ENCODE assay signal across 8 mouse cellular contexts in genomic region chr15:88843486-88844097, GRCm38 (mm10). TPM values are rescaled to one million over a fixed set of nuclear protein-coding genes. Genes with fewer than 3 reads are reported as not detected.
DNase-seq lines count a peak whose midpoint lies in the region; ATAC-seq and TF ChIP-seq lines count a peak whose summit lies in the region.

No protein-coding gene starts in this region.

- H3K4me1 ChIP-seq in heart, embryonic 13.5 days = peaks cover 46% of the 10 kb centered on the region
- H3K4me1 ChIP-seq in midbrain, embryonic 13.5 days (replicated peaks) = peaks cover 9% of the 10 kb centered on the region
- no peaks in the 10 kb centered on the region for H3K4me1 ChIP-seq in midbrain, embryonic 14.5 days (ENCODE audit: control insufficient read depth, insufficient read depth, low read length)
- peaks cover 13% of the 10 kb centered on the region for H3K4me1 ChIP-seq in embryonic facial prominence, embryonic 14.5 days (ENCODE audit: control insufficient read depth, insufficient read depth, low read length)
- peaks cover 45% of the 10 kb centered on the region for H3K4me1 ChIP-seq in olfactory bulb, adult 2 months (ENCODE audit: control insufficient read depth, insufficient read depth, low read length)
- H3K4me1 ChIP-seq in liver, embryonic 12.5 days = peaks cover 12% of the 10 kb centered on the region

- intact Hi-C loops in gastrocnemius, postnatal 14 days (cut with DNase I; ENCODE audit: low total_unique reads) = no loop called here

- peak overlapping the region; percentile 54; the same call in 1 of the 2 replicates for H3K9ac ChIP-seq in heart, embryonic 13.5 days
- no peak overlapping the region for H3K9ac ChIP-seq in midbrain, embryonic 13.5 days (replicated peaks)
- H3K9ac ChIP-seq in midbrain, embryonic 14.5 days (replicated peaks; ENCODE audit: low read length) = no peak overlapping the region
- no peak overlapping the region for H3K9ac ChIP-seq in embryonic facial prominence, embryonic 14.5 days (ENCODE audit: low read depth, low read length)
- no peak overlapping the region for H3K9ac ChIP-seq in liver, embryonic 12.5 days

- ATAC-seq in heart, embryonic 13.5 days (ENCODE audit: extremely low read depth, insufficient number of reproducible peaks, low FRiP score, low TSS enrichment) = no peak
- peak; percentile 31; the same call in 1 of the 2 replicates for ATAC-seq in midbrain, embryonic 13.5 days
- no peak for ATAC-seq in midbrain, embryonic 14.5 days (ENCODE audit: low FRiP score, low TSS enrichment)
- peak; percentile 69 for ATAC-seq in embryonic facial prominence, embryonic 14.5 days (ENCODE audit: low read depth)
- ATAC-seq in liver, embryonic 12.5 days = no peak

- H3K4me2 ChIP-seq in heart, embryonic 13.5 days = no peak overlapping the region
- no peak overlapping the region for H3K4me2 ChIP-seq in midbrain, embryonic 13.5 days (replicated peaks)
- H3K4me2 ChIP-seq in midbrain, embryonic 14.5 days (ENCODE audit: low read length) = no peak overlapping the region
- no peak overlapping the region for H3K4me2 ChIP-seq in embryonic facial prominence, embryonic 14.5 days (ENCODE audit: low read depth, low read length)
- H3K4me2 ChIP-seq in liver, embryonic 12.5 days = no peak overlapping the region

- H3K9me3 ChIP-seq in heart, embryonic 13.5 days = no peaks in the 10 kb centered on the region
- H3K9me3 ChIP-seq in midbrain, embryonic 13.5 days = no peaks in the 10 kb centered on the region
- no peaks in the 10 kb centered on the region for H3K9me3 ChIP-seq in midbrain, embryonic 14.5 days (ENCODE audit: control insufficient read depth, low read length)
- no peaks in the 10 kb centered on the region for H3K9me3 ChIP-seq in embryonic facial prominence, embryonic 14.5 days (ENCODE audit: control insufficient read depth, low read length)
- no peaks in the 10 kb centered on the region for H3K9me3 ChIP-seq in liver, embryonic 12.5 days (replicated peaks)

- TF ChIP-seq CTCF in olfactory bulb, adult 2 months (IDR thresholded peaks at IDR 0.05; ENCODE audit: insufficient read depth, low read depth, low read length) = no peak

- H3K36me3 ChIP-seq in heart, embryonic 13.5 days = no peaks in the 10 kb centered on the region
- no peaks in the 10 kb centered on the region for H3K36me3 ChIP-seq in midbrain, embryonic 13.5 days
- H3K36me3 ChIP-seq in midbrain, embryonic 14.5 days (ENCODE audit: control insufficient read depth, insufficient read depth, low read length) = no peaks in the 10 kb centered on the region
- no peaks in the 10 kb centered on the region for H3K36me3 ChIP-seq in embryonic facial prominence, embryonic 14.5 days (ENCODE audit: control insufficient read depth, insufficient read depth, low read length)
- H3K36me3 ChIP-seq in liver, embryonic 12.5 days = no peaks in the 10 kb centered on the region

- no peaks in the 10 kb centered on the region for H3K27me3 ChIP-seq in heart, embryonic 13.5 days (replicated peaks)
- H3K27me3 ChIP-seq in midbrain, embryonic 13.5 days = 0 out of 2 replicates have a peak, but pooled peaks cover 4% of the 10 kb centered on the region
- H3K27me3 ChIP-seq in midbrain, embryonic 14.5 days (ENCODE audit: control insufficient read depth, insufficient read depth, low read length) = no peaks in the 10 kb centered on the region
- H3K27me3 ChIP-seq in embryonic facial prominence, embryonic 14.5 days (replicated peaks; ENCODE audit: control insufficient read depth, insufficient read depth, low read length) = no peaks in the 10 kb centered on the region
- peaks cover 14% of the 10 kb centered on the region; the same call in 1 of the 2 replicates for H3K27me3 ChIP-seq in liver, embryonic 12.5 days (replicated peaks)

- 28% methylated on average over 8 of the region's 8 CpGs for WGBS in heart, embryonic 13.5 days
- WGBS in midbrain, embryonic 13.5 days = 57% methylated on average over 8 of the region's 8 CpGs
- WGBS in midbrain, embryonic 14.5 days = 45% methylated on average over 8 of the region's 8 CpGs
- 29% methylated on average over 8 of the region's 8 CpGs for WGBS in embryonic facial prominence, embryonic 14.5 days
- 18% methylated on average over 8 of the region's 8 CpGs for WGBS in olfactory bulb, adult 2 months
- WGBS in liver, embryonic 12.5 days (ENCODE audit: insufficient replicate concordance) = 40% methylated on average over 8 of the region's 8 CpGs

- peak overlapping the region; percentile 62 for H3K27ac ChIP-seq in heart, embryonic 13.5 days (replicated peaks)
- H3K27ac ChIP-seq in midbrain, embryonic 13.5 days = no peak overlapping the region
- no peak overlapping the region for H3K27ac ChIP-seq in midbrain, embryonic 14.5 days (replicated peaks; ENCODE audit: low read depth, low read length)
- H3K27ac ChIP-seq in embryonic facial prominence, embryonic 14.5 days (replicated peaks; ENCODE audit: low read depth, low read length) = peak overlapping the region; percentile 52
- peak overlapping the region; percentile 55; the same call in 1 of the 2 replicates for H3K27ac ChIP-seq in olfactory bulb, adult 2 months (ENCODE audit: insufficient read depth, low read depth, low read length)
- H3K27ac ChIP-seq in liver, embryonic 12.5 days = no peak overlapping the region

- DNase-seq in heart, adult 18-20 months = no peak
- DNase-seq in midbrain, embryonic 14.5 days = no peak
- DNase-seq in embryonic facial prominence, embryonic 14.5 days (ENCODE audit: low spot score) = peak; percentile 88
- DNase-seq in gastrocnemius, postnatal 14 days = no peak

- no peak overlapping the region for H3K4me3 ChIP-seq in heart, embryonic 13.5 days
- no peak overlapping the region for H3K4me3 ChIP-seq in midbrain, embryonic 13.5 days (replicated peaks)
- H3K4me3 ChIP-seq in midbrain, embryonic 14.5 days (replicated peaks; ENCODE audit: low read depth, low read length) = no peak overlapping the region
- H3K4me3 ChIP-seq in embryonic facial prominence, embryonic 14.5 days (ENCODE audit: low read depth, low read length) = no peak overlapping the region
- no peak overlapping the region for H3K4me3 ChIP-seq in olfactory bulb, adult 2 months (ENCODE audit: insufficient read depth, low read depth, low read length)
- no peak overlapping the region for H3K4me3 ChIP-seq in liver, embryonic 12.5 days

- no peak for TF ChIP-seq POLR2A in olfactory bulb, adult 2 months (IDR thresholded peaks at IDR 0.05; ENCODE audit: insufficient read depth, low read depth, low read length)

RNA-seq across cellular contexts. Expression of gene Pim3, which starts 18.4 kb away (rescaled TPM):
- polyA plus RNA-seq in heart, embryonic 13.5 days (2015; fragmentation: Nextera tagmentation; extraction: Ambion mirVana) = 51.8 and 57.0 TPM in 2 replicates
- total RNA-seq in heart, adult 18-20 months (2021) = 100 to 1,000 TPM in 1 of 2 experiments, 10 to 100 TPM in 1; 97.9 to 139 TPM
- 42.0 and 47.6 TPM in 2 replicates for polyA plus RNA-seq in midbrain, embryonic 13.5 days (2015; fragmentation: Nextera tagmentation; extraction: Ambion mirVana)
- polyA plus RNA-seq in midbrain, embryonic 14.5 days (2014; fragmentation: Nextera tagmentation; extraction: Ambion mirVana) = 49.1 and 53.2 TPM in 2 replicates
- polyA plus RNA-seq in embryonic facial prominence, embryonic 14.5 days (2014; fragmentation: Nextera tagmentation; extraction: Ambion mirVana) = 38.6 and 45.1 TPM in 2 replicates
- polyA plus RNA-seq in olfactory bulb, adult 2 months (2012; ENCODE audit: insufficient read depth, insufficient read length, low replicate concordance, missing spikeins) = not detected in 2 replicates
- 22.5 and 23.5 TPM in 2 replicates for polyA plus RNA-seq in liver, embryonic 12.5 days (2016; fragmentation: Nextera tagmentation; extraction: Ambion mirVana)
- 10 to 100 TPM; 13.4 to 26.0 TPM for total RNA-seq in gastrocnemius, postnatal 14 days (2021)

RNA-seq across cellular contexts. Expression of gene Creld2, which starts 24.1 kb away (rescaled TPM):
- 54.1 and 63.7 TPM in 2 replicates for polyA plus RNA-seq in heart, embryonic 13.5 days (2015; fragmentation: Nextera tagmentation; extraction: Ambion mirVana)
- total RNA-seq in heart, adult 18-20 months (2021) = 10 to 100 TPM; 19.6 to 28.7 TPM
- 55.7 and 56.2 TPM in 2 replicates for polyA plus RNA-seq in midbrain, embryonic 13.5 days (2015; fragmentation: Nextera tagmentation; extraction: Ambion mirVana)
- polyA plus RNA-seq in midbrain, embryonic 14.5 days (2014; fragmentation: Nextera tagmentation; extraction: Ambion mirVana) = 49.6 and 53.8 TPM in 2 replicates
- 76.1 and 84.5 TPM in 2 replicates for polyA plus RNA-seq in embryonic facial prominence, embryonic 14.5 days (2014; fragmentation: Nextera tagmentation; extraction: Ambion mirVana)
- polyA plus RNA-seq in olfactory bulb, adult 2 months (2012; ENCODE audit: insufficient read depth, insufficient read length, low replicate concordance, missing spikeins) = not detected in 2 replicates
- 61.1 and 68.6 TPM in 2 replicates for polyA plus RNA-seq in liver, embryonic 12.5 days (2016; fragmentation: Nextera tagmentation; extraction: Ambion mirVana)
- 10 to 100 TPM in 1 of 2 experiments, 1 to 10 TPM in 1; 8.9 to 11.4 TPM for total RNA-seq in gastrocnemius, postnatal 14 days (2021)

RNA-seq across cellular contexts. Expression of gene Alg12, which starts 24.5 kb away (rescaled TPM):
- 8.9 and 10.5 TPM in 2 replicates for polyA plus RNA-seq in heart, embryonic 13.5 days (2015; fragmentation: Nextera tagmentation; extraction: Ambion mirVana)
- total RNA-seq in heart, adult 18-20 months (2021) = 1 to 10 TPM; 8.3 to 8.8 TPM
- 7.4 and 7.5 TPM in 2 replicates for polyA plus RNA-seq in midbrain, embryonic 13.5 days (2015; fragmentation: Nextera tagmentation; extraction: Ambion mirVana)
- 7.1 and 8.1 TPM in 2 replicates for polyA plus RNA-seq in midbrain, embryonic 14.5 days (2014; fragmentation: Nextera tagmentation; extraction: Ambion mirVana)
- 11.8 and 12.2 TPM in 2 replicates for polyA plus RNA-seq in embryonic facial prominence, embryonic 14.5 days (2014; fragmentation: Nextera tagmentation; extraction: Ambion mirVana)
- not detected in 2 replicates for polyA plus RNA-seq in olfactory bulb, adult 2 months (2012; ENCODE audit: insufficient read depth, insufficient read length, low replicate concordance, missing spikeins)
- polyA plus RNA-seq in liver, embryonic 12.5 days (2016; fragmentation: Nextera tagmentation; extraction: Ambion mirVana) = 6.9 and 7.6 TPM in 2 replicates
- total RNA-seq in gastrocnemius, postnatal 14 days (2021) = 1 to 10 TPM; 4.9 to 5.4 TPM

Comparison
In these comparisons a context has a peak if more than half of its experiments do, and no peak if none do; other contexts are left out.
1. ATAC-seq: peak in midbrain, embryonic 13.5 days (single experiment) and embryonic facial prominence, embryonic 14.5 days (single experiment); none in heart, embryonic 13.5 days (single experiment), midbrain, embryonic 14.5 days (single experiment) and liver, embryonic 12.5 days (single experiment).
2. H3K27ac ChIP-seq: peak in heart, embryonic 13.5 days (single experiment), embryonic facial prominence, embryonic 14.5 days (single experiment) and olfactory bulb, adult 2 months (single experiment); none in midbrain, embryonic 13.5 days (single experiment), midbrain, embryonic 14.5 days (single experiment) and liver, embryonic 12.5 days (single experiment).
3. RNA of gene Pim3, which starts 18.4 kb away (polyA plus RNA-seq): 51.8 to 57.0 TPM in heart, embryonic 13.5 days, 49.1 to 53.2 TPM in midbrain, embryonic 14.5 days, 42.0 to 47.6 TPM in midbrain, embryonic 13.5 days, 38.6 to 45.1 TPM in embryonic facial prominence, embryonic 14.5 days and 22.5 to 23.5 TPM in liver, embryonic 12.5 days; not detected in olfactory bulb, adult 2 months; every median in the first group is over 10 times any median in the second.
4. RNA of gene Creld2, which starts 24.1 kb away (polyA plus RNA-seq): 76.1 to 84.5 TPM in embryonic facial prominence, embryonic 14.5 days, 61.1 to 68.6 TPM in liver, embryonic 12.5 days, 55.7 to 56.2 TPM in midbrain, embryonic 13.5 days, 54.1 to 63.7 TPM in heart, embryonic 13.5 days and 49.6 to 53.8 TPM in midbrain, embryonic 14.5 days; not detected in olfactory bulb, adult 2 months; every median in the first group is over 10 times any median in the second.